Mouse (Mus musculus) induced T-regulatory cell, adult 2 months (primary cell): Measurements from ENCODE around the gene Tmem106c.

Experiments used
- DNase-seq: peaks from one replicate; pipeline ENCODE4 v3.0.0-alpha.2; 2012; ENCODE audit warnings: low read depth

The Tmem106c gene

DNA sequence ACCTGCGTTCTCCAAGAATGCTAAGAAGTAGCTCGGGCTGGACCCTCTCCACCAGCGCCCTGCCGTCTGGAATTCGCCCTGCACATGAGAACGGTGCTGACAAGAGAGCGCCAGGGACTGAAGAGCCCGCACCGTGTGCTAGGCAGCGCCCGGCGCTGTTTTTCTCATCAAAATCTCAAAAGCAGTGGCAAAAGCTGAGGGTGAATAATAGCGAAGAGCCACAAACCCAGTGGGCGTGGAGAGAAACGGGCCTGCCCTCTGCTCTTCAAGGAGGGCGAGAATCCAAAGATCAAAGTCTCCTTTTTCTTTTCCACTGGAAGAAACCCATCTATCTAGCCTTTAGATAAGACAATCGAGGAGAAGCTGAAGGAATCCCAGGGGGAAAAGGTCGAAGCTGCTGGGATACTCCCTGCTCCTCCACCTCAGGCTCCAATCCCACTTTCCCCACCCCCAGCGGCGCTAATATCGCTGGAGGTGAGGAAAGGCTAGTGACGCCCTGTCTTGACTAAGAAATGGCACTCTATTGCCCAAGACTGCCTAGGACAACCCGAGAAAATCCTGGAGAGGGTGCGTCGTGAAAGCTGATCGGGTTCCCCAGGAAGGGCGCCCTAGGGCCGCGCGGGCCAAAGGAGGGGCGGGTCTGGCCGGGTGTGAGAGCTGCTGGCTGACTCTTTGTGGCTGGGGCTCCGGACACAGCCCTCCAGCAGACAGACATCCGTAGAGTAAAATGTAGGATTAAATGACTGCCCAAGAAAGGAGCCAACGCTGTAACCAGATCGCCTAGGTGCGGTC lies 37.5 kb downstream of the Tmem106c start:
- DNase-seq, result no peak

- DNase-seq, result no peak
Observed at GRCm38 (mm10) chr15:98002113-98002990, 38.4 kb downstream of the Tmem106c start.

DNA sequence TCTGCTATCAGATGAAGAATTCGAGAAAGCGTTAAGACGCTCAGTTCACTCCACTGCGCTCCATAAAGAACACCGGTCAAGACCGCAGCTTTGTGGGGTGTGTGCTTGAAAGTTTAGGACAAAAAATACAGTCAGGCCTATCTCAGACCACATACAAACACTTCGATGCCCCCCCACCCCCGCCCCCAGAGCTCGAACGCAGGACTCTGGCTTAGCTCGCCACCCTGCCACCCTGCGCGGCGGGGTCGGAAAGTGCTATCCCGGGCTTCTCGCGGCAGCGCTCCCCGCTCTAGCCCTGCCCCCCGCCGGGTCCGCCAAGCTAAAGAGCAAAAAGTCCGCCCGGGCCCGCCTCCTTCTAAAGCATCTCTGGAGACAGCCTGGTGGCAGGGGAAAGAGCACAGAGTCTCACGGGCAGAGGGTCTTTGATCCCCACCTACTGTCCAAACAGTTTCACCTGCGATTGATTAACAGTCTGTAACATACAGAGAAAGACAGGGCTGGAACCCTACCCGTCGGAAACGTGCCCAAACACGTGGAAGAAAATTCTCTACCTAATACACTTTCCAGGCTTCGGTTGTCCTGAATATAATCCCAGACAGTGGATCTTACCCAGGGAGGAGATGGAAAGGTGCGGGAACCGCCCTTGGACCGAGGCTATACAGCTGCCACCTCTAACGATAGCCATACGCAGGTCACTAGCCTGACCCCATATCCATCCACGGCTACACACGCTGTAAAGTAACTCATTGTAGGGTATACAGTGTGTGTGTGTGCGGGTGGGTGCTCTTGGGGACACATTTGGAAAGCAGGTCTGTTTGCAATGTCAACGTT lies 39.2 kb downstream of the Tmem106c start:
- peak; percentile 22 for DNase-seq

DNA sequence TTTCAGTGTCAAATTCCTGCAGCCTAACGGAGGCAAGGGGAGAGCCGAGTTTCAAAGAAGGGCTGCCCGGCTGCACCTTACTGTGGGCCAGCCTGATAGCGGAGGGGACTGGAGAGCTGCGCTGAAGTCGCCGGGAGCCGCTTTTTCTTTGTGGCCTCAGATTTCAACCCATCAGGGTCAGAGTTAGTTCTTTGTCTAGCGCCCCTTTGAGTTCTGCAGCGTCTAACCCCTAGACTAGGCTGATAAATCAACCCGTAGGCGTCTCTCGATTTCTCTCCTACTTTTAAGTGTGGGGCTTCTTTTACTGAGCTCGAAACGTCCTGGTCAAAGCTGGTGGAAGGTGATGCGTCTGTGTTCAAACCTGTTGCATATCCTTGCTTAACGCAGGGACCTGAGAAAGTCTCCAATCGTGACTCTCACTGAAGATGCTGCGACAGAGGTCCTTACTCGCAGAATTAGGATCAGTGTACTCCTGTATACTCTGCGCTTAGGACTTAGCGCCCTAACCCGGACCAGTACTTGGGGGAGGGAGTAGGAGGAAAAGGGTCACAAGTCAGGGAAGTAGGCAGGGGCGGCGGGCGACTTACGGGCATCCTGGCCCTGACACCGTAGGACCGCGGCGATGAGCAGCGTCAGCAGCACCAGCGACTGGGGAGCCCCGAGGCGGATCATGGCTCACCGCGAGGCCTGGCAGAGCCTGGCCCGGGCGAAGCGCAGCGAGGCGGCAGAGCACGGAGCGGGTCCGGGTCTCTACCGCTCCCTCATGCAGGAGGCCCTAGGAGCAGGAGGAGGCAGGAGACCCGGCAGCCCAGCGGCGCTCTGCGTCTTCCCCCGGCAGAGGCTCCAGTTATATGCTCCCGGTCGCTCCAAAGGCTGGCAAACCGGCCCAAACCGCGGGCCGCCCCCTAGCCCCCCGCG lies 40.1 kb downstream of the Tmem106c start, which contains the start of gene Col2a1:
Gene Col2a1, minus strand, starts transcription at position 874 of the 918 bp plus-strand sequence.
- DNase-seq, result peak; percentile 20

DNA sequence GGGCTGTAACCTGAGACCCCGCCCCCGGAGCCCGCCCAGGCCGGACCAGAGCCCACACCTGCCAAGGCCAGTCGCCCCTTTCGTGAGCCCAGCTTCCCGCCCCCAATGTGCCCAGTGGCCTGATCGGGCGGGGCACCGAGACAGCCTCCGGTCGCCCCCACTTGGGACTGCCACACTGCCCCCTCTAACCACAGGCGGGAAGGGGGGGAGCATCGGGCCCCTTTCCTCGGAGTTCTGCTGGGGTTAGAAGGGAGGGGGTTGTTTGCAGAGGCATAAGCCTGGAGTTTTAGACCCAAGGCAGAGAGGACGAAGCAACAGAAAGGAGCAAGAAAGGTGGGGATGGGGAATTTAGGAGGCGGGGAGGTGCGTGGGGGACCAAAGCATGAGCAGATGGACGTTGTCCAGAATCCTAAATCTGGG lies 40.8 kb downstream of the Tmem106c start:
- no peak for DNase-seq

DNA sequence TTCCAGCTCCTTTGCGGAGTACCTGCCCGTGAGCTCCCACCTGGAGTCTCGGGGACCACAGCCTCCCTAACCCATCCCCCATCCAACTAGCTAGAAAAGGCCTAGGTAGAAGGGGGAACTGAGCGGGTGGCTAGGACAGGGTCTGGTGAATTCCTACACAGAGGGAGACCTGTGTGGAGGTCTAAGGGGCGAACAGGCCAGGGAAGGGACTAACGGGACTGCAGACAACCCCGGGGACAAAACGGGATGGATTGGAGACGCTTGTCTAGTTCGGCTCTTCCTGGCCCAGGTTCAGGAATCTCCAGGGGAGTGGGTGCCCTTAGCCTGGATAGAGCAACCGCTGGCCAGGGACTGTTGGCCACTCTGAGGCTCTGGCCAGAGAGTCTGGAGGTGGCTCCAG lies 41.2 kb downstream of the Tmem106c start:
- no peak for DNase-seq

DNA sequence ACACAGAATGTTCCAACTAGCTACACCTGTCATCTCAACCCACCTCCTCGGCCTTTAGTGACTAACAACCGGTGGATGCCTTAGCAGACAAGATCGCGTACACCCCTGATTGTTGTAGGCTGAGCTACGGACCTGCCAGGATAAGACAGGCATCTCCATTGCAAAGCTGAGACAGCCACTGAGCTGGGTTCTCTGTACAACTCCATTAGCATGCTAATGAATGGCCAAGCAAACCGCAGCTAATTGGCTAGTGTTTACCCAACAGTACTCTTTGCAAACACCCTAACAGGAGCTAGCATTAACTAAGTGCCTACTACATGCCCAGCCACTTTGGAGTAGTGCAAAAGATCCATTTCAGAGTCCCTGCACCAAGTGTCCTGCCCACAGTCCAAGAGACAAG lies 48.8 kb downstream of the Tmem106c start:
- DNase-seq, result no peak

DNA sequence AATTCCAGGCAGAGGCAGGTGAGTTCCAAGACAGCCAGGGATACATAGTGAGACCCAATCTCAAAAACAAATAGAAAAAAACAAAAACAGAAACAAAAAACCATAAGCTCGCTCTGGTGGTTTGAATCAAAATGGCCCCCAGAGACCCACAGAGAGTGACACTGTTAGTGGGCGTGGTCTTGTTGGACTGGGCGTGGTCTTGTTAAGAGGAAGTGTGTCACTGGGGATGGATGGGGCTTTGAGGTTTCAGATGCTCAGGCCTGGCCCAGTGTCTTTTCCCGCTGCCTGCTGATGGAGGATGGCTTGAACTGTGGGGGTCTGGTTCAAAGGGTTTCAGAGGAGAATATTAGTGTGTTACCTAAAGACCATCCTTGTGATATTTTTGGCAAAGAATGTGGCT lies 53.9 kb downstream of the Tmem106c start:
- peak; percentile 21 for DNase-seq

GRCm38 (mm10) chr15:98019047-98019446 lies 55.0 kb downstream of the Tmem106c start:
- no peak for DNase-seq
